Mouse (Mus musculus) CH12.LX (cell line): ENCODE data around the gene Dclk1. TPM values are rescaled to one million over a fixed set of nuclear protein-coding genes. Genes with fewer than 3 reads are reported as not detected.

Experiments used
- DNase-seq: peaks from one replicate; pipeline ENCODE4 v3.0.0-alpha.2; 2013; ENCODE audit errors: extremely low read depth
- H3K27ac ChIP-seq: 2 replicates; pipeline ENCODE4 v1.5.1; 2012; ENCODE audit warnings: low read depth, mild to moderate bottlenecking, control low read depth, moderate library complexity; ENCODE audit not compliant: insufficient read depth
- H3K27me3 ChIP-seq: replicated peaks from 2 replicates; pipeline ENCODE3; 2012; ENCODE audit warnings: inconsistent platforms
- H3K36me3 ChIP-seq, 2 experiments: replicated peaks in 1 of 2; 2 replicates each; pipeline versions ENCODE3 to v1.6.1; 2012; ENCODE audit warnings: inconsistent platforms in 1 of 2, low read length in 1 of 2, mild to moderate bottlenecking in 1 of 2, mixed read lengths in 1 of 2, moderate library complexity in 1 of 2; ENCODE audit not compliant: control insufficient read depth in 1 of 2, insufficient read depth in 1 of 2
- H3K4me1 ChIP-seq, 2 experiments: 2 replicates each; pipeline ENCODE4 v1.6.1; 2012; ENCODE audit warnings: inconsistent platforms in 1 of 2, moderate library complexity in 1 of 2; ENCODE audit not compliant: insufficient read depth in 2 of 2, control insufficient read depth in 1 of 2
- H3K4me2 ChIP-seq: 2 replicates; pipeline ENCODE4 v1.6.1; 2012; ENCODE audit warnings: low read depth, mild to moderate bottlenecking, control low read depth; ENCODE audit not compliant: poor library complexity, insufficient read depth, severe bottlenecking
- H3K4me3 ChIP-seq, 3 experiments: fragments of 150-350 bp in 1 of 3; sonication (generic) in 1 of 3; replicated peaks in 1 of 3; 2 replicates each; pipeline versions ENCODE3 to v1.5.1; 2011 to 2012; ENCODE audit warnings: low read depth in 2 of 3, low read length in 2 of 3, mild to moderate bottlenecking in 2 of 3, moderate library complexity in 2 of 3, control low read depth in 1 of 3, improper control_type of control experiment in 1 of 3, inconsistent platforms in 1 of 3, mixed read lengths in 1 of 3; ENCODE audit not compliant: poor library complexity in 1 of 3
- H3K79me2 ChIP-seq: replicated peaks from 2 replicates; pipeline ENCODE4 v1.6.1; 2012; ENCODE audit warnings: mild to moderate bottlenecking, moderate library complexity; ENCODE audit not compliant: control insufficient read depth, poor library complexity, insufficient read depth, severe bottlenecking; ENCODE audit errors: extremely low read depth
- H3K9ac ChIP-seq: 2 replicates; pipeline ENCODE4 v1.6.1; 2012; ENCODE audit warnings: low read depth, mild to moderate bottlenecking, control low read depth, moderate library complexity; ENCODE audit not compliant: insufficient read depth
- H3K9me3 ChIP-seq: replicated peaks from 2 replicates; pipeline ENCODE3; 2012; ENCODE audit warnings: low read length, inconsistent platforms, mixed read lengths
- CHD1 ChIP-seq: IDR thresholded peaks from 2 replicates; pipeline ENCODE4 v1.6.1; 2012; ENCODE audit warnings: low read depth, low read length, improper control_type of control experiment, inconsistent platforms
- CTCF ChIP-seq, 2 experiments: IDR thresholded peaks in 1 of 2; conservative IDR thresholded peaks in 1 of 2; 2 replicates each; pipeline ENCODE4 v1.5.1; 2011 to 2012; ENCODE audit warnings: low read depth in 2 of 2, low read length in 2 of 2, improper control_type of control experiment in 1 of 2, inconsistent platforms in 1 of 2, mild to moderate bottlenecking in 1 of 2, moderate library complexity in 1 of 2
- ETS1 ChIP-seq: conservative IDR thresholded peaks from 2 replicates; pipeline ENCODE4 v1.6.1; 2012; ENCODE audit warnings: low read depth, mild to moderate bottlenecking, inconsistent platforms, low read length, improper control_type of control experiment, moderate library complexity
- GABPA ChIP-seq: IDR thresholded peaks from 2 replicates; pipeline ENCODE4 v1.6.1; 2012; ENCODE audit warnings: low read depth, low read length, improper control_type of control experiment, inconsistent platforms; ENCODE audit not compliant: insufficient replicate concordance
- HCFC1 ChIP-seq: IDR thresholded peaks from 2 replicates; pipeline ENCODE4 v1.6.1; 2012; ENCODE audit warnings: low read depth, mild to moderate bottlenecking, inconsistent platforms, low read length, improper control_type of control experiment
- IRF4 ChIP-seq: IDR thresholded peaks from 2 replicates; pipeline ENCODE4 v1.6.1; 2014; ENCODE audit warnings: low read depth, mild to moderate bottlenecking, inconsistent platforms, low read length, improper control_type of control experiment
- JUN ChIP-seq: IDR thresholded peaks from 2 replicates; pipeline ENCODE4 v1.6.1; 2011; ENCODE audit warnings: low read depth, mild to moderate bottlenecking, low read length, improper control_type of control experiment, moderate library complexity; ENCODE audit not compliant: insufficient read depth
- JUND ChIP-seq: conservative IDR thresholded peaks from 2 replicates; pipeline ENCODE4 v1.6.1; 2011; ENCODE audit warnings: low read depth, low read length, improper control_type of control experiment
- KAT2A ChIP-seq: IDR thresholded peaks from 2 replicates; pipeline ENCODE4 v1.6.1; 2012; ENCODE audit warnings: low read length, improper control_type of control experiment, inconsistent platforms; ENCODE audit not compliant: insufficient replicate concordance
- MAFK ChIP-seq: IDR thresholded peaks from 2 replicates; pipeline ENCODE4 v1.6.1; 2011; ENCODE audit warnings: low read length, improper control_type of control experiment; ENCODE audit not compliant: insufficient replicate concordance
- MAX ChIP-seq: IDR thresholded peaks from 2 replicates; pipeline ENCODE4 v1.6.1; 2011; ENCODE audit warnings: low read length, improper control_type of control experiment
- MAZ ChIP-seq: IDR thresholded peaks from 2 replicates; pipeline ENCODE4 v1.6.1; 2012; ENCODE audit warnings: low read depth, mild to moderate bottlenecking, inconsistent platforms, low read length, improper control_type of control experiment, moderate library complexity
- MYC ChIP-seq: IDR thresholded peaks from 2 replicates; pipeline ENCODE4 v1.6.1; 2011; ENCODE audit warnings: low read depth, mild to moderate bottlenecking, improper control_type of control experiment, low read length
- NRF1 ChIP-seq: IDR thresholded peaks from 2 replicates; pipeline ENCODE4 v1.6.1; 2014; ENCODE audit warnings: low read depth, mild to moderate bottlenecking, inconsistent platforms, low read length, improper control_type of control experiment, moderate library complexity
- PAX5 ChIP-seq: IDR thresholded peaks from 2 replicates; pipeline ENCODE4 v1.6.1; 2012; ENCODE audit warnings: low read length, inconsistent platforms, mixed read lengths
- POLR2AphosphoS2 ChIP-seq: IDR thresholded peaks from 2 replicates; pipeline ENCODE4 v1.6.1; 2011; ENCODE audit warnings: low read depth, low read length, improper control_type of control experiment
- RCOR1 ChIP-seq: conservative IDR thresholded peaks from 2 replicates; pipeline ENCODE4 v1.6.1; 2012; ENCODE audit warnings: low read depth, mild to moderate bottlenecking, inconsistent platforms, low read length, improper control_type of control experiment
- SIN3A ChIP-seq: IDR thresholded peaks from 2 replicates; pipeline ENCODE4 v1.6.1; 2012; ENCODE audit warnings: low read length, improper control_type of control experiment, inconsistent platforms
- SMC3 ChIP-seq: IDR thresholded peaks from 2 replicates; pipeline ENCODE4 v1.6.1; 2011; ENCODE audit warnings: low read depth, low read length, improper control_type of control experiment
- TBP ChIP-seq: conservative IDR thresholded peaks from 2 replicates; pipeline ENCODE4 v1.6.1; 2011; ENCODE audit warnings: low read depth, low read length, improper control_type of control experiment
- USF1 ChIP-seq: IDR thresholded peaks from 2 replicates; pipeline ENCODE4 v1.6.1; 2014; ENCODE audit warnings: low read depth, mild to moderate bottlenecking, inconsistent platforms, low read length, improper control_type of control experiment
- USF2 ChIP-seq: conservative IDR thresholded peaks from 2 replicates; pipeline ENCODE4 v1.6.1; 2011; ENCODE audit warnings: low read depth, low read length, improper control_type of control experiment
- ZC3H11A ChIP-seq: IDR thresholded peaks from 2 replicates; pipeline ENCODE4 v1.6.1; 2012; ENCODE audit warnings: low read depth, mild to moderate bottlenecking, inconsistent platforms, low read length, improper control_type of control experiment
- ZKSCAN1 ChIP-seq: IDR thresholded peaks from 2 replicates; pipeline ENCODE4 v1.6.1; 2012; ENCODE audit warnings: low read depth, inconsistent platforms, low read length, improper control_type of control experiment, borderline replicate concordance
- ZMIZ1 ChIP-seq: IDR thresholded peaks from 2 replicates; pipeline ENCODE4 v1.6.1; 2012; ENCODE audit warnings: low read depth, mild to moderate bottlenecking, inconsistent platforms, low read length, improper control_type of control experiment
- ZNF384 ChIP-seq: IDR thresholded peaks from 2 replicates; pipeline ENCODE4 v1.6.1; 2012; ENCODE audit warnings: low read depth, low read length, improper control_type of control experiment, inconsistent platforms
- dilution Hi-C: fragments of 300-500 bp; cut with MboI; formaldehyde crosslinking; loops from 2 replicates; pipeline ENCODE4 v1.14.3; 2020; ENCODE audit warnings: low sequenced_read_pairs; ENCODE audit not compliant: extremely low pct_unique_long_range_greater_than_20kb, extremely low pct_ligation_motif_present
- in situ Hi-C: fragments of 300-500 bp; cut with MboI; formaldehyde crosslinking; loops from 3 replicates; pipeline ENCODE4 v1.14.3; 2019; ENCODE audit warnings: low sequenced_read_pairs, low pct_ligation_motif_present, low pct_unique_long_range_greater_than_20kb, mixed read lengths
- polyA plus RNA-seq: library from polyadenylated mRNA; unstranded; fragments of >175 nt; gene quantifications from 2 replicates; pipeline ENCODE4 v1.2.1, GENCODE M21; 2012; ENCODE audit warnings: low read depth; ENCODE audit not compliant: insufficient read length
- total RNA-seq, 2 experiments: library from RNA; depleted of rRNA; stranded (reverse); fragments of 300-350 nt in 1 of 2; fragments of >200 nt in 1 of 2; gene quantifications; 2 replicates each; pipeline ENCODE4 v1.2.3; 2012 to 2014

Gene Dclk1
- total and polyA plus RNA-seq, 3 experiments: not detected

DNA sequence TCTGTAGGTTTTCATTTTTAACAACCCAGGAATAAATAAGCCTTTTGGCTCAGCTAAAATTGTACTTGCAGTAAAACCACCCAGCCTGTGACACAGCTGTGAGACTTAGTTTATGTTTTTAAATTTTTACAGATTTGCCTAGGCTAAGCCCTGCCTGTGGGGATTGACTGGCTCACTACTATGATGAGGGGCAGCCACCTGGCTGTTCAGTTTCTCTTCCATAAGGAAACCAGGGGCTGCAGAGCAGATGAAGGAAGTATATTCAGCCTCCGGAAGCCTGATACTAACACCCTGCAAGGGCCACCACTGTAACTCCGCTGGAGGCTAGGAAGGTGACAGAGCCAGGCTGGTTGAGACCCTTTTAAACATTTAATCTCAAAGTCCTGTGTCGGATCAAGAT lies 284.3 kb downstream of the Dclk1 start:
- in situ Hi-C loops (no loop called here), dilution Hi-C loops (no loop called here)
- H3K4me1 ChIP-seq: no peaks in the 10 kb centered on the region
- H3K36me3 ChIP-seq: no peaks in the 10 kb centered on the region
- H3K4me3 ChIP-seq: no peak overlapping the region
- no peak for DNase-seq
- H3K9ac ChIP-seq: no peak overlapping the region
- peaks cover 78% of the 10 kb centered on the region for H3K9me3 ChIP-seq
- no peaks in the 10 kb centered on the region for H3K79me2 ChIP-seq
- H3K4me2 ChIP-seq: no peak overlapping the region
- no peaks in the 10 kb centered on the region for H3K27me3 ChIP-seq
- TF ChIP-seq PAX5 (no peak), ZMIZ1 (no peak), ZKSCAN1 (no peak), MAFK (no peak), USF1 (no peak), MYC (no peak), IRF4 (no peak), KAT2A (no peak), RCOR1 (no peak), CTCF (conservative IDR thresholded peaks at IDR 0.05 in 1 of 2, IDR thresholded peaks at IDR 0.05 in 1 of 2; ENCODE audit: low read depth in 2 of 2, low read length in 2 of 2) (no peak), JUN (no peak), ETS1 (no peak), GABPA (no peak), MAX (no peak), USF2 (no peak), SMC3 (no peak), HCFC1 (no peak), TBP (no peak), SIN3A (no peak), POLR2AphosphoS2 (no peak)
- no peak overlapping the region for H3K27ac ChIP-seq

DNA sequence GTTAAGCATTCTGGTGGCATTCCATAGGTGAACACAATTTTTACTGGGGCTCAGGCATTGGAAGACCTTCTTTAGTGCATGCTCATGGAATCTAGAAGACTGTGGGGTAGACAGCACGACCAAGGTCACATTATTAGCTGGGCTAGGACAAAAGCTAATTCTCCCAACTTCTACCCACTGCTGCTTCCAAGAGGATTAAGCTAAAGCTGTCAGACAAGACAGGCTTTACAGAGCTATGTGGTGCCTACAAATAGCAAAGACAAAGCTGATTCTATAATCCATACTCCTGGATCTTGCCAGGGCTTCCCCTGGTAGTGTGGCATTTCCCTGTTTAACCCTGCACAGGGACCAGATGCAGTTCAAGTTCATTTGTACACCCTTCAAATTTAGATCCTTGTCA lies 285.4 kb downstream of the Dclk1 start:
- peaks cover 75% of the 10 kb centered on the region for H3K9me3 ChIP-seq
- TF ChIP-seq ZNF384: no peak
- TF ChIP-seq CTCF (conservative IDR thresholded peaks at IDR 0.05 in 1 of 2, IDR thresholded peaks at IDR 0.05 in 1 of 2; ENCODE audit: low read depth in 2 of 2, low read length in 2 of 2): no peak
- TF ChIP-seq JUND: no peak
- TF ChIP-seq ZKSCAN1: no peak
- no peak for TF ChIP-seq CHD1
- TF ChIP-seq JUN: no peak
- TF ChIP-seq USF2: no peak
- TF ChIP-seq MAZ: no peak
- TF ChIP-seq ETS1: no peak
- TF ChIP-seq ZMIZ1: no peak
- TF ChIP-seq NRF1: no peak
- no peak for TF ChIP-seq ZC3H11A
- TF ChIP-seq USF1: no peak
- TF ChIP-seq POLR2AphosphoS2: no peak
- TF ChIP-seq GABPA: no peak
- no peak for TF ChIP-seq PAX5
- TF ChIP-seq, all 38 proteins: peak for 0
- Histone ChIP-seq H3K27me3 (no peaks in the 10 kb centered on the region), H3K79me2 (no peaks in the 10 kb centered on the region), H3K27ac (no peak overlapping the region), H3K4me1 (no peaks in the 10 kb centered on the region), H3K9ac (no peak overlapping the region), H3K4me2 (no peak overlapping the region), H3K36me3 (no peaks in the 10 kb centered on the region), H3K4me3 (no peak overlapping the region)
- DNase-seq: no peak
- dilution Hi-C loops: no loop called here
- in situ Hi-C loops: no loop called here
